Mouse (Mus musculus) cerebellum, adult 2 months (tissue): ENCODE data around the gene 2410004P03Rik. TPM values are rescaled to one million over a fixed set of nuclear protein-coding genes. Genes with fewer than 3 reads are reported as not detected.
"Not testable (repeated sequence)": the region's sequence is repeated elsewhere in the genome, so short reads cannot be mapped to it uniquely, and the experiment has no call there.

Experiments used
- DNase-seq, 2 experiments: peaks; one replicate each; pipeline ENCODE4 v3.0.0; 2021
- H3K27ac ChIP-seq: fragments of 200-500 bp; 2 replicates; pipeline ENCODE4 v1.5.1; 2012; ENCODE audit warnings: low read length, control low read depth, inconsistent platforms; ENCODE audit not compliant: insufficient read depth
- H3K27me3 ChIP-seq: fragments of 200-500 bp; 2 replicates; pipeline ENCODE4 v1.6.1; 2012; ENCODE audit warnings: inconsistent platforms, mild to moderate bottlenecking, low read length, moderate library complexity; ENCODE audit not compliant: control insufficient read depth, insufficient read depth
- H3K4me1 ChIP-seq: fragments of 200-500 bp; 2 replicates; pipeline ENCODE4 v1.6.1; 2011; ENCODE audit warnings: low read length; ENCODE audit not compliant: control insufficient read depth, insufficient read depth
- H3K4me3 ChIP-seq: fragments of 200-500 bp; replicated peaks from 2 replicates; pipeline ENCODE3; 2011; ENCODE audit warnings: mild to moderate bottlenecking, low read depth, low read length, control low read depth; ENCODE audit not compliant: insufficient read depth
- CTCF ChIP-seq: fragments of 200-500 bp; IDR thresholded peaks from 2 replicates; pipeline ENCODE4 v1.5.1; 2011; ENCODE audit warnings: low read depth, mild to moderate bottlenecking, control low read depth, low read length, moderate library complexity, borderline replicate concordance; ENCODE audit not compliant: insufficient read depth
- POLR2A ChIP-seq: fragments of 200-500 bp; IDR thresholded peaks from 2 replicates; pipeline ENCODE4 v1.6.1; 2011; ENCODE audit warnings: low read length, control low read depth, borderline replicate concordance; ENCODE audit not compliant: insufficient read depth
- WGBS: fragments of 180-500 bp; shearing (Covaris S2); methylation state at CpG from one replicate; pipeline ENCODE4 v1.1.7; 2018; 5-methylcytosine and 5-hydroxymethylcytosine counted together
- polyA plus RNA-seq: library from polyadenylated mRNA; depleted of rRNA; stranded (reverse); fragments of >200 nt; gene quantifications from 2 replicates; pipeline ENCODE4 v1.2.3, GENCODE M21; 2012

2410004P03Rik gene
- polyA plus RNA-seq, 1 experiment = 0.90 TPM

DNA sequence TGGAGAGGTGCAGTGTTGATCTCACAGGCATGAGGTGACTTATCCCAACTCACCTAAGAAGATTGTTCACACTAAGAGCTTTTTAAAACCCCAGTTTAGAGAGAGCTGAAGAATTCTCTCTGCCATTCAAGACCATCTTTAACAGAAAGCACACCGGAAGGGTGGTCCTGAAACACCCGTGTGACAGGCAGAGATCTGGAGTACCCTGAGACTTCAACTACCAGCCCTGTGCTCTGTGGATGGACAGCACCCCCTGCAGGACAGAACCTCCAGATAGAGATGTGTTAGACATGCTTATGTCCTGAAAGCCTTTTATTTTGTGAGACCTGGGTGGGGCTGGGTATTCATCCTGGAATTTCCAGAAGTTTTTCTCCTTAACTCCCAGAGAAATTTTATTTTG is 23.6 kb upstream of the 2410004P03Rik start:
- 74% methylated on average over 2 of the region's 2 CpGs for WGBS

DNA sequence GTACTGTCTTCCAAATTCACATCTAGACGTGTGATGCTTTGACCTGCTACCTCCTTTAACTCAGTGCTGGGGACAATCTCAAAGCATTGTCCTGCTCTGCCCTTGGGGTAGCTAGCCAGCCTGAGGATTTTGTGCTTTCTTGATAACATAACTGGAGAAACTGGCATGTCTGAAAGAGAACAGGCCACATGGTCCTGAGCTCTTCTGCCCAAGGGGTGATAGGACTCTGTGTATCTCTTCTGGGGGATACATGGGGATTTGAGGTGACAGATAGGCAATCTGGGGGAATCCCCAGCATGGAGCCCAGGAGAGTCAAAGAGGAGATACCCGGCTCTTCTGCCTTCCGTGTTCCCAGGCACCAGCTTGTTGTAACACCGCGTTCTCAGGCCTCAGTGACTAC is 23.1 kb upstream of the 2410004P03Rik start:
- DNase-seq = no peak
- H3K4me3 ChIP-seq = no peak overlapping the region
- no peaks in the 10 kb centered on the region for H3K27me3 ChIP-seq
- no peak for TF ChIP-seq POLR2A
- no peak for TF ChIP-seq CTCF
- no peaks in the 10 kb centered on the region for H3K4me1 ChIP-seq
- WGBS = 98% methylated on average over 5 of the region's 5 CpGs
- H3K27ac ChIP-seq = no peak overlapping the region

More for the DNA sequence above, 23.6 kb upstream of the 2410004P03Rik start:
- H3K27me3 ChIP-seq = no peaks in the 10 kb centered on the region
- TF ChIP-seq POLR2A (no peak), CTCF (peak; percentile 36; the same call in 1 of the 2 replicates)
- DNase-seq = no peak
- no peak overlapping the region for H3K4me3 ChIP-seq
- no peaks in the 10 kb centered on the region for H3K4me1 ChIP-seq
- H3K27ac ChIP-seq = no peak overlapping the region

DNA sequence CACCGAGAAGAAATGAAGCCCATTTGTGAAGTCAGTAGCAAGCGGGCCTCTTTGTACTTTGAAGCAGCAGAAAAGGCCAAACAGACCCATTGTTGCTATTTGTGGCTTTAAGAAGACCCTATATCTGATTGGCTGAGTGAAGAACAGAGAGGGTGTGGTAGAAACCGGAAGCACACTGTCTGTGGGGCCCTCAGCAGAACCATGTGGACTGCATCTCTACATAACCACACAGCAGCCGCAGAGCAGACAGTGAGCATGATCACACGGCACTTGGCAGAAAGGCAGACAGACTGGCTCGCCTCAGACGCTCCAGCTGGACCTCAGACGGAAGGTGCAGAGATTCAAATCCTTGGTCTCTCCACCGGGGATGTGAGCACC is 21.9 kb upstream of the 2410004P03Rik start:
- Histone ChIP-seq H3K27ac (no peak overlapping the region), H3K27me3 (no peaks in the 10 kb centered on the region), H3K4me1 (no peaks in the 10 kb centered on the region), H3K4me3 (no peak overlapping the region)
- TF ChIP-seq POLR2A = no peak
- no peak for TF ChIP-seq CTCF
- no peak for DNase-seq
- WGBS = 49% methylated on average over 9 of the region's 9 CpGs

DNA sequence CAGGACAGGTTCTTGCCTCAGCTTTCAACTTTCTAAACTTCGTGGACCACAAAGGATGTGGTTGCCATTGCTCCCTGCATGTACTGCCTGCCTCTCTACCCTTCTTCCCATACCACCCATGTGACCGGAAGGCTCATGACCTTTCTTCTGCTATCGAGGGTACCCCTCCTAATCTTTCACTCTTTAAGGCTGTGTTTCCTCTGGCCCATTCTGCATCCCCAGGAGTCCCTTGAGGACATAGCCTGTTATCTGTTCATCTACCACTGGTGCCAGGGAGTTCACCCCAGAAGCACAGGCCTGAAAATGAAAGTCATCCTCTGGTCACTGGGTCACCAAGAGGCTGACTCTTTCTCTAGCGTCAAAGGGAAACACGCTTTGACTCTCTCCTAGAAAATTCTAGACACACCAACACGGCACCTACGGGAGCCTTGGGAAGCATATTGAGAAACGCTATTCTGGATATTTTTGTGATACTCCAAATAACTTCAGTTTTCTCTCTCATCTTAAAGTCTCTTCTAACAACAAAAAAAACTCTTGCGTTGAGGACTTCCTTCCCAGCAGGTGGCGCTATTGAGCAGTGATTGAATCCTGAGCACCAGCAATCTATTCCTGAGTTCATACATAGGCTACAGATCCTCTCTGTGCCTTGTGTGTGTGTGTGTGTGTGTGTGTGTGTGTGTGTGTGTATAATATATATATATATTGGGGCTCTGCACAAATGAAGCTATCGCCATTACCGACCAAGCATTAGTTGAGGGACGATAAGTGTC is 21.4 kb upstream of the 2410004P03Rik start:
- DNase-seq = peak; percentile 49 to 69
- H3K4me3 ChIP-seq = no peak overlapping the region
- H3K4me1 ChIP-seq = no peaks in the 10 kb centered on the region
- H3K27ac ChIP-seq = no peak overlapping the region
- no peaks in the 10 kb centered on the region for H3K27me3 ChIP-seq
- TF ChIP-seq CTCF (peak; percentile 64), POLR2A (no peak)
- WGBS = 39% methylated on average over 13 of the region's 13 CpGs

DNA sequence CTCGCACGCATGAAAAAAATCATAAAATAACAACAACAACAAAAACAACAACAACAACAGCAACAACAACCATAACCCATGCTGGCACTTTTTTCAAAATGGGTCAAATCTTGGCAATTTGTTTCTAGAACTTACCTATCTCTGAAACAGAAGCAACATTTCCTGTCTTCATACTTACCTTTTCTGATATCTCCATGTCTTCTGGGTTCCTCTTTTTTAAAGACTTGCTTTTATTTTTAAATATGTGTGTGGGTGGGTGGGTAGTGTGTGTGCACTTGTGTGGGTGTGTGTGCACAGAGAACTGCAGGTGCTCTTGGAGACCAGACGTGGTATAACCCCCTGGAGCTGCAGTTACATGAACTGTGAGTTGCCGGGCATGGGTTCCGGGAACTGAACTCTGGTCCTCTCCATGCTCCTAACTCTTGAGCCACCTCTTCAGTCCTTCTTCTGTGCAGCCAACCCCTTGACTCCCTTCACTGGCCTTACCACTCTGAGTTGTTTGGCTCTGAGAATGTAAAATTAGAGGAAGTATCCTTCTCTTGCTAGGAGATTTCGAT is 13.1 kb upstream of the 2410004P03Rik start:
- no peaks in the 10 kb centered on the region for H3K4me1 ChIP-seq
- WGBS = 87% methylated on average over 6 of the region's 6 CpGs
- no peak for DNase-seq
- no peak overlapping the region for H3K4me3 ChIP-seq
- H3K27me3 ChIP-seq = no peaks in the 10 kb centered on the region
- no peak overlapping the region for H3K27ac ChIP-seq
- TF ChIP-seq CTCF (no peak), POLR2A (no peak)

DNA sequence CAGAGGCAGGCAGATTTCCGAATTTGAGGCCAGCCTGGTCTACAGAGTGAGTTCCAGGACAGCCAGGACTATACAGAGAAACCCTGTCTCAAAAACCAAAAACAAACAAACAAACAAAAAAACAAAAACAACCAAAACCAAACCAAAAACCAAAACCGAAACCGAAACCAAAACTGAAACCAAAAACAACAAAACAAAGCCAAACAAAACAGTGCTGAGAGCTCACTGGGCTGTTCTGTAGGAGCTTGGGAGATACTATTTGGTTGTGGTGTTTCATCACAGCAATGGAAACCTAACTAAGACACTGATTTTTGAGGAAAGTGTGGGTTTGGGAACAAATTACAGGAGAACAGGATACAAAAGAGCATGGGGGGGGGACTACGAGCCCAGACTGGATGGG is 10.6 kb upstream of the 2410004P03Rik start:
- H3K27ac ChIP-seq = no peak overlapping the region
- no peaks in the 10 kb centered on the region for H3K4me1 ChIP-seq
- no peaks in the 10 kb centered on the region for H3K27me3 ChIP-seq
- TF ChIP-seq POLR2A (no peak), CTCF (no peak)
- 75% methylated on average over 4 of the region's 4 CpGs for WGBS
- no peak overlapping the region for H3K4me3 ChIP-seq
- no peak for DNase-seq

DNA sequence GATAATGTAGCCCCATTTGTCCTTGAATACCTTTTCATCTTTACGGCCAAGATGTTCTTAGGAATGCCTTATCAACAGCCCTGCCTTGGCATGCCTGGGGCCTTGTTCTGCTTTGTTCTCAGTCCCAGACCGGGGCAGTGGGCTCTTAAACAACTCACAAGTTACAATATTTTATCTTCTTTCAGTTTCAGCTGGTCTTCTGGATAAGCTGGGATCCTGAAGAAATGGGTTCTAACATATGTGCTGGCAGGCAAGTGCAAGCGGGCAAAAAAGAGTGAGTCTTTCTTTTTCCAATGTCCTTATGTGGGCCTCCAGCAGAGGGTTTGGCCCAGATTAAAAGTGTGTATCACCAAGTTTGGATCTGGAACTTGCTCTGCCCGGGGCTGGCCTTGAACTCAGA is 9.6 kb upstream of the 2410004P03Rik start:
- H3K27me3 ChIP-seq, H3K27ac ChIP-seq, H3K4me3 ChIP-seq, DNase-seq, H3K4me1 ChIP-seq: not testable (repeated sequence)
- 86% methylated on average over 4 of the region's 4 CpGs for WGBS

DNA sequence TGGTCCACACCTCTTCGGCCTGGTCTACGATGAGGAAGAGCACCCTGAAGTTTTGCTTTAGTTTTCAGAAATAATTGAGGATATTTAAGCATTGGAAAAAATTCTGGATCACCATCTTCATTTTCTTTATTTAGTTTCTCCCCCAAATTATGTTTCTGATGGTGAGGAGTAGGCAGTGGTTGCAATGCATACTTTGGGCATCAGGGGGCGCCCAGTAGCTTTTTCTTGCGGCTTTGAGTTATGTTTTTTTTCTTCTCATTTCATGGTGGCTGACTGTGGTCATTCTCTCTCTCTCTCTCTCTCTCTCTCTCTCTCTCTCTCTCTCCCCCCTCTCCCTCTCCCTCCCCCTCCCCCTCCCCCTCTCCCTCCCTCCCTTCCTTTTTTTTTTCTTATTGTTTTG is 6.9 kb upstream of the 2410004P03Rik start:
- 32% methylated on average over 4 of the region's 4 CpGs for WGBS
- Histone ChIP-seq H3K4me3 (no peak overlapping the region), H3K27ac (no peak overlapping the region), H3K27me3 (no peaks in the 10 kb centered on the region), H3K4me1 (no peaks in the 10 kb centered on the region)
- peak; percentile 53; the same call in 1 of the 2 replicates for TF ChIP-seq CTCF
- no peak for TF ChIP-seq POLR2A
- peak in 1 of 2 experiments; percentile 55 for DNase-seq
